Mouse (Mus musculus): ENCODE measurements around the gene Naa38.

The Naa38 gene

DNA sequence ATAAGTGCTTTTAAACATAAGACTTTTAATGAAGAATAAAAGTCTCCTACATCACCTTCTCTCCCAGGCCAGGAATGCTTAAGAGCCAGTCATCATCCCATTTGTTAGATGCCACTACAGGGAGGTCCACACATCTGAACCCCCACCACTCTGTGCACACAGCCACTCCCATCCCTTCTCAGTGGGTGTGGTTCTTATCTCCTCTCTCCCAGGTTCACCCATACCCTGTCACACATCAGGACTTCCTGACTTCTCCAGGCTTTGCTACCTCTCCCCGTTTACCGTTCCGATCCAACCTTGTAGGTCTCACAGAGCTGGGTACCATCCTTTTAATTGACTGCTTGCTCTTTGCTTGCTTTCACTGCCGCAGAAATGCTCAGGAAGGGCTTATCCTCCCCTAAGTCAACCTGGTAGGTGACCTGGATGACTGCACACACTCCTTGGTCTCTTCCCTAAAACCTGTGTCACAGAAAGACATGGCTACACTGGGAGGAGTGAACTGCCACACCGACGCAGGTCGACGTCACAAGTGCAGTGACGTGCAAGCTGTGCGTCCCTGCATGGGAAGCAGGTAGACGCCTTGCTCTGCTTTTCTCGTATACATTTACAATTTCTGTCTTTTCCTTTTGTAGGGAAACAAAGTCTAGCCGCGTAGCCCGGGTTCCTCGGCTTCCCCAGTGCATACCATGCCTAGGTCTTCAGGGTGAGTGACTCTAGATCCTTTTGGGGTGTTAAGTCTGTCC lies 21.9 kb upstream of the Naa38 start:
- no peak for DNase-seq (ENCODE audit: low spot score in 2 of 2)

DNA sequence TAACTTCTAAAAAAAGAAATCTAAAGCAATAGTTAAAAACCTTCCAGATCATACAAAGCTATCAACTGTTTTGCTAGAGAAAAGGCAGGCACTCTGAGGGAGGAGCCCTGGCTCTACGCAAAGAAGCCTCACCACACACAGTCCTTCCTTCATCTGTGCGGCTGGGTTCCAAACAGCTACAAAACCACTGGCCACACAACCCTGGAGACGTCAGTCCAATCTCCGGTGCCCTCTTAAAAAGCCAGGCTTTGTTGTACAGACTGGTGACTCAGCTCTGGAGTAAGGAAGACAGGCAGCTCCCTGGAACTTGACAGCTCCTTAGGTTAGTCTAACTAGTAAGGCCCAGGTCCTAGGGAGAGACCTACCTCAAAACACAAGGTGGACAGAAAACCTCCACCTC lies 19.6 kb upstream of the Naa38 start:
- no peak for DNase-seq (ENCODE audit: low spot score in 2 of 2)

DNA sequence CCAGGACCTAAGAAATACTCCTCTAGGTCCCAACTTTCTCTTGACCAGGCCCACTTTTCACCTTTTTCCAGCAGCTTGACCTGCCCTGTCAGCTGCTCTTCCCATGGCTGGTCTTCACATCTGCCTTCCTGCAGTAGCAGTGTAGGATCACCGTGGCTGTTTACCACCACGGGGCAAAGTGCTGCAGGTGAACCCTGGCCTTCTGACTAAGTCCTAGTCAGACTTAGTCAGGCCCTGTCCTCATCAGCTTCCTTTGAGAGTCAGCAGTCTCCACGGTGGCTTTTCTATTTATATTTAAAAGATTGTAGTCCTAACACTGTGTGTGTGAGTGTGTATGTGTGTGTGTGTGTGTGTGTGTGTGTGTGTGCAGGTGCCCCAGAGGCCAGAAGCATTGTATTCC lies 17.5 kb upstream of the Naa38 start:
- DNase-seq (ENCODE audit: low spot score in 2 of 2), result no peak

DNA sequence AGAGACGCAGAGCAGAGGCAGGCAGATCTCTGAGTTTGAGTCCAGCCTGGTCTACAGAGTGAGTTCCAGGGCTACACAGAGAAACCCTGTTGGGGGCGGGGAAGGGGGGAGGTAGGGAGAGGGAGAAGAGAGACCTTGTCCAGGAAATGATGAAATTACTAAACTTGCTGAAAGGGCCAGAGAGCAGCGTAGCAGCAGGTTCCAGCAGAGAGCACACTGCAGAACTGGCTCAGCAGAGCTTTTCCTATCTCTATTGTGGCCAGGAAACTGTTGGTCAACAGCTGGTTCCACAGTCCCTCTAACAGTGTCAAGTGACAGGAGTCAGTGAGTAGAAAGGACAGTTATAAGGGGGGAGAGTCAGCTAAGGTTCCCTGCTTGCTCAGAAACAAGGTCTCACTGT lies 15.7 kb upstream of the Naa38 start:
- no peak for DNase-seq (ENCODE audit: low spot score in 2 of 2)

DNA sequence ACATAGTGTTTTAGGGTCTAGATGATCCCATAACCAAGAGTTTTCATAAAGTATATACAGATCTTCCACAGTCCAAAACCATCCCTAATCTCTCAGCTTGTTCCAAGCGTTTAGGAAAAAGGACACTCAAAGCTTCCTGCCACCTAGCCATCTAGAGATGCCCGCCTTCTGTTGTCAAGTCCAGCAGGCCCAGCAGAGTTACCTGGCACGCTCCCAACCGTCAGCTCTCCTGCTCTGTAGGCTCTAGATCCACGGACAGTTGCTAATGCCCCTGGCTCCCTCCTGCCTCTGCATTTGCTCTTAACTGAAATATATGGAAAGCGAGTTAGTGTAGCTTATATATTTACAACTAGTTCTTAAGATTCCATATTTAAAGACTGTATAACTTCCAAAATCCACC lies 13.9 kb upstream of the Naa38 start:
- DNase-seq (ENCODE audit: low spot score in 2 of 2), result no peak

DNA sequence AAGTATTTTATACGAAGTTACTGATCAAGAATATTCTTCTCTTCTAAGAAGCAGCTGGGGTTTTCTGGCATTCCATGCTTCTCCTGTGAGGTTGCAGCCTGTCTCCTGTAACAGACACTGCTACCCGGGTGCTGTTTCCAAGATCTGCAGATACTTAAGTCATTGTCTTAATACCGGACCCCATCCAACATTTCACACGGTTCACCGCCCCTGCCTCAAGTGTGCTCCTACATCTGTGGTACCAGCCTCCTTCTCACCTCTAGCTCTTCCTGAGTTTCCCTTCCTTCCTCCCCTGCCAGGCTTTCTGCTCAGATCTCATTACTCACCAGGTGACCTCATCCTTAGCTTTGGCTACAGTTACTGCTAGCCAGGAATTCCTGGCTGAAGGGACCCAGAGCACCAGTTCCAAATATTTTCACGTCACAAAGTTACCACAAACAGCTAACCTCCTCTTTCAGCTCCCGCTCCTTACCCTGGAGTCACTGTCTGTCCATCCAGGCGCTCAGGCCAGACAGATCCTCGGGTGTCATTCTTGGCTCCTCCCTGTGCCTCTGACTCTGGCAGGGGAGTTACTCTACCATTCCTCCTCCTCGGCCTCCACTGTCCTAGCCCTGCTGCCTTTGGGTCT lies 12.7 kb upstream of the Naa38 start:
- DNase-seq (ENCODE audit: low spot score in 2 of 2), result no peak

DNA sequence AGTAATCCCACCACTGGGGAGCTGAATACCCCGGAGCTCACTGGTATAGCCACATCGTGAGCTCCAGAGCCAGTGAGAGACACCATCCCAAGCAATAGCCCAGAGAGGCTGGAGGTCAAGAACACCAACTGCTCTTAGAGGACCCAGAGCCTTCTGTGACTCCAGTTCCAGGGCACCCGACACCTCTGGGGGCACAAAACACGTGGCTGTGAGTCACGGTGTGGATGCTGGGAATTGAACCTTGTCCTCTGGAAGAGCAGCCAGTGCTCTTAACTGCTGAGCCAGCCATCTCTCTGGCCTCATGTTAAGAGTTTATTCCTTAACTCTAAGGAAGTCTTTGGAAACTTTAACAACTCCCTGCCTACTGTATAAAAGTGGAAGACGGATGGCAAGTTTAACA lies 10.3 kb upstream of the Naa38 start:
- DNase-seq (ENCODE audit: low spot score in 2 of 2), result no peak

DNA sequence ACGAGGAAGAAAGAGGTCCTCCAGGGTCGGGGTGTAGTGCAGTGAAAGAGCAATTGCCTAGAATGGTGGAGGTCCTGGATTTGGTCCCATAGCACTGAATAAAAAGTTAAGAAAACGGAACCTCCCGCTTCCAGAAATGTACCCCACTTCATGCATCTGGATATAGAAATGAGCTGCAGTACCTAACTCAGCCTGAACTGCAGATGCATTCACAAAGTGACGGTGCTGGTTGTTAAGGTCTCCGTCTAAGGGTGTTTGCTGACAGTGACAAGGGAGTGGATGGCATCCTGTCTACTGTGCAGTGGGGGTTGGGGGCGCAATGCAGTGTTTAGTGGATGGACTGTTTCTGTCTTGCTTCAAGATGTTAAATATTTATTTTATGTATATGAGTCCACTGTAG lies 8.5 kb upstream of the Naa38 start:
- DNase-seq (ENCODE audit: low spot score in 2 of 2), result no peak

DNA sequence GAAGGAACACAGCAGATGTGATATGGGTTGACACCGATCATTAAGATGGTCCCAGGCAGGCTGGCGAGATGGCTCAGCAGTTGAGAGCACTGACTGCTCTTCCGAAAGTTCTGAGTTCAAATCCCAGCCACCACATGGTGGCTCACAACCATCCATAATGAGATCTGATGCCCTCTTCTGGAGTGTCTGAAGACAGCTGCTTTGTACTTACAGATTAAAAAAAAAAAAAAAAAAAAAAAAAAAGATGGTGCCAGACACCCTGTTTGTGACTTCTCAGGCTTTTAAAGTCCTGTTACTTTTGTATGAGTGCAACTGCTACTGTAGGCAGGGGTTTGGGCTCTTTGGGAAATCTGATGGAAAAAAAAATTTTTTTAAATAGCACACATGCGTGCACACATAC lies 6.6 kb upstream of the Naa38 start:
- no peak for DNase-seq (ENCODE audit: low spot score in 2 of 2)

DNA sequence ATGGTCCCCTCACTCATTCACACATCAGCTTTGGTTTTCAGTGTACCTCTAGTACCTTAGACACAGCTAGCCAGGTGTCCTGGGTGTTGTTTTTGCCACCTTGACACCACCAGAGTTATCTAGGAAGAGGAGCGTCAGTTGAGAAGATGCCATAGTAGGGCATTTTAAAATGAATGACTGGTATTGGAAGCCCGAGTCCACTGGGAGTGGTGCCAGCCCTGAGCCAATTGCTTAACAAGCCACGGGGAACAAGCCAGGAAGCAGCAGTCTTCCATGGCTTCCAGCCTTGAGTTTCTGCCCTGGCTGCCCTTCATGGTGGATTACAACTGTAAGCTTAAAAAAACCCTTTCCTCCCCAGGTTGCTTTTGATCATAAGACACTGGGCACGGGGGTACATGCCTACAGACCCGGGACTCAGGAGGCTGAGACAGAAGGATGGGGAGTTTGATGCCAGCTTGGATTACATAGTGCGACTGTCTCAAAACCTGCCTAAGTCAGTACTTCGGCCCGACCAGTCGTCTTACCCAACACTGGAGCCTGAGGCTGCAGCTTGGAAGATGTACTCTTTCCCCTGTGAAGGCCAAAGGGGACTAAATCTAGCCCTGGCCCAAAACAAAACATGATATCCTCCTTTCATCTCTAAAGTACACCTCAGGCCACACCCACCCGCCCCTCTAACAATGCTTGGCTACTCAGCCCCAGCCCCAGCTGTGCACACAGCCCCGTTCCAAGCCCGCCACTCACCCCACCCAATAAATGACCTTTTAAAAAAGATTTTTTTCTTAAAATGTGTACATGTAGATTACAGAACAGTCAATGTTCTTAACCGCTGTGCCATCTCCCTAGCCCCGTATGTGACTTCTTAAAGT lies 5.5 kb upstream of the Naa38 start:
- no peak for DNase-seq (ENCODE audit: low spot score in 2 of 2)

DNA sequence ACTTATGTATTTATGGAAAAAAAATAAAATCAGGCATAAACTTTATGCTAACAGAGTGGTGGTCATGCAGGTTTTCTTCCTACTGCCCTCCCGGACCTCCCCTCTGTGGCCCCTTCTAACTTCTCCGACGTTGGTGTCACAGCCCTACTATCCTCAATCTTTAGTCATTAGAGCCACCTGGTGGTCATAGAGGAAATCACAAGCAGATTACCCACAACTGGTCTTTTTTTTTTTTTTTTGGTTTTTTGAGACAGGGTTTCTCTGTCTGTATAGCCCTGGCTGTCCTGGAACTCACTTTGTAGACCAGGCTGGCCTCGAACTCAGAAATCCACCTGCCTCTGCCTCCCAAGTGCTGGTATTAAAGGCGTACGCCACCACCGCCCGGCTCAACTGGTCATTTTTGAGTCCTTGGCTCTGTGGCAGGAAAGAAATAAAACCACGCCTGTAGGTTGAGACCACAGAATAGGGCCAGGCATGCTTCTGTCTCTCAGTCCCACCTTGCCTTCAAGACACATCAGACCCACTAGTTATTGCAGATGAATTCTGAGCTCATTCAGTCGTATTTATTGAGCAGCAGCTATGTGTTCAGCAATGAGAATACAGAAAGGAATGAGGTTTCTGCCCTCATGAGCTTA lies 4.8 kb upstream of the Naa38 start:
- peak in 1 of 2 experiments; percentile 78 for DNase-seq (ENCODE audit: low spot score in 2 of 2)

DNA sequence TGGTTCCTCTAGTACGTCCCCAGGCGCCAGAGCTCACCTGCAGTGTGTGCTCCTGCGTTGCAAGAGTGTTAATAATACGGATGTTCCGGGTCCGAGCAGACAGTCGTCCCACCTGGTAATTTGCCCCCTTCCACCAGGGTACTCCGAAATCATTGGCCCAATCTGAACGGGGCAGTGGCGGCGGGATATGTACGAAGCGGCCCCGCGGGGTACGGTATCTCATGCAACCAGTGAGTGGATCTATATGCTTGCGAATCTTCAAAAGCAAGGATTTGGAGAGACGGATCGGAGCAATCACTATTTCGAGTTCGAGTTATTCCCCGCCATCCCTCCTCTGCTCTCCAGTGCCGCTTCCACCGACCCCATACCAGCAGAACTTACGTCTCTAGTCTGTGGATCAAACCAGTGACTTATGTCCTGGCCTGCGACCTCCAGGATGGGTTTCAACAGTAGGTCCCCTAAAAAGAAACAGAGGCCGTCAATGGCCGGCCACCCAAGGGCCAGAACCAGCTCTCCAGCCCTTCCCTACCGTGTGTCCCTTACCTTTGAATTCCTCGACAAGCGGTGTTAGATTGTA lies 608 bp upstream of the Naa38 start:
- DNase-seq (ENCODE audit: low spot score in 2 of 2), result peak in 1 of 2 experiments; percentile 4

DNA sequence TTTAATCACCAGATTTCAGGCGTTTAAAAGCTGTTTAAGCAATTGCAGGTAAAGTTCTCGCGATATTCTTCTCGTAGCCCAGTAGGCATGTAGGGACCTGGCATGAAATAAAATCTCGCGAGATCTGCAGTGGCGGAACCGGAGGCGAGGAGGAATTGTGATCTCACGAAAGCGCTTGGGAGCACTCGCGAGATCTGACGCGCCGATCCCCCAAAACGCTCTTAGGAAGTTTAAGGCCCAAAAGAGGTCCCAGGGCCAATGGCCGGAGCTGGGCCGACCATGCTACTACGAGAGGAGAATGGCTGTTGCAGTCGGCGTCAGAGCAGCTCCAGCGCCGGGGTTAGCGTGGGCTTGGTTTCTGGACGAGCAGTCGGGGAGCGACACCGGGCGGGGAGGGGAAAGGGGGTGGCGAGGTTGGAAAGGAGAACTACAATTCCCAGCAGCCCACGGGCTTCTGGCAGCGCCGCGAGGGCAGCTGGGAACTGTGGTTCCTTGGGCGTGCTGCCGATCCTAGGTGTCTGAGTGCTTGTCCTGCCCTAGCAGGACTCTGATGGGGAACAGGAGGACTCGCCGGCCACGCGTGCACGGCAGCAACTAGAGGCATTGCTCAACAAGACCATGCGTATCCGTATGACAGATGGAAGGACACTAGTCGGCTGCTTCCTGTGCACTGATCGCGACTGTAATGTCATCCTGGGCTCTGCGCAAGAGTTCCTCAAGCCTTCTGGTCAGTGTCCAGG lies 517 bp downstream of the Naa38 start:
- DNase-seq (ENCODE audit: low spot score in 2 of 2), result peak; percentile 94 to 95

DNA sequence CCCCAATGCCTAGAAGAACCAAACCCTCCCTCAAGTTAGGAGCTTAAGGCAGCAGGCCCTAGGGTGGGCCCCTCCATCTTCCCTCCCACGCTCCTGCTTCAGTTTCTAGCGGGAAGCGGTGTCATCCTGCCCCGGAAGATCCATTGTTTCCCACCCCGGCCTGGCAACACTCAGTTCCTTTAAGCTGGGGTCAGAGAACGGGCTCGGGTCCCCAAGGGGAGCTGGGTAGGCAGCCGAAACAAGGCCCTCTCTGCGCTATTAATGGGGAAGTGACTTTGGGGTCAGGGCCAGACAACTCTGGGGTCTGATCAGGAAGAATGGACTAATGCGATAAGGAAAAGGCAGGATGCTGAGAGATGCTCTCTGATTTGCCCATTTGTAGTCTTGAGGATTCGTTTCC lies 1.5 kb downstream of the Naa38 start:
- peak in 1 of 2 experiments; percentile 13 for DNase-seq (ENCODE audit: low spot score in 2 of 2)

DNA sequence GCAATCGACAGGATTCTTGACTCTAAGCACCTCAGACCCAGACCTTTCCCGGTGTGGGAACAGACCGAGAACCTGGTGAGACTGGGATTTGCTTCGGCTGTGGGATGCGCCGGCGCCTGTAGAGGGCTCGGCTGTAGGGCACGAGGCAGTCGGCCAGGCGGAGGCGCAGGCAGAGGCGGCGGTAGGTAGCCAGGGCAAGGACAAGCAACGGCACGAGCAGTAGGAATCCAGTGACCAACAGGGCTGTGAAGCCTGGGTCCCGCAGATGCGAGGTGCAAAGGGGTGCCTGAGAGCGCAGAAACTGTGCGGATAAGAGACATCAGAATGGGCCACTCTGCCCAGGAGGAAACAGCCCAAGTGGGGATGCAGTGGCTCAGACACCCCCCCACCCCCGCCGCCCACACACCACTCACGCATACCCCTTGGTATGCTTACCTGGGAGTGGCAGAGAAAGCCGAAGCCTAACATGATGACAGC lies 2.3 kb downstream of the Naa38 start:
- peak in 1 of 2 experiments; percentile 8 for DNase-seq (ENCODE audit: low spot score in 2 of 2)

DNA sequence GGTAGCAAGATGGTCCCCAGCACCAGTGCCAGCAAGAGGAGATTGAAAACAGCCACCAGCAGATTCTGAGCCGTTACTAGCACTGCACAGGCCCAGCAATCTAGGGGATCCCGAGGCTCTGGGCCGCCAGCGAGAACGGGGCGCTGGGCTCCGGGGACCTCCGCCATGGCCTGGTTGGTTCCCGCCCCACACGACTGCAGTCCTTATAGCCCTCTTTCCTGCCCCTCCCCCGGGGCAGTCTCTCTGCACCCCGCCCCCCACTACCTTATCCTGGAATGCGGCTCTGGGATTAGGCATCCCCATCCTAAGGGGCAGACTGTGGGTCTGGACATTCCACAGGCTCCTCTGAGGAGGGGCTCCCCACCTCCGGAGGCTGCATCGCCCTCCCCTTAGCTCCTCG lies 2.8 kb downstream of the Naa38 start, which contains the start of gene Tmem88:
Gene Tmem88, minus strand, starts transcription at position 176 of the 400 bp plus-strand sequence.
- DNase-seq (ENCODE audit: low spot score in 2 of 2), result no peak

DNA sequence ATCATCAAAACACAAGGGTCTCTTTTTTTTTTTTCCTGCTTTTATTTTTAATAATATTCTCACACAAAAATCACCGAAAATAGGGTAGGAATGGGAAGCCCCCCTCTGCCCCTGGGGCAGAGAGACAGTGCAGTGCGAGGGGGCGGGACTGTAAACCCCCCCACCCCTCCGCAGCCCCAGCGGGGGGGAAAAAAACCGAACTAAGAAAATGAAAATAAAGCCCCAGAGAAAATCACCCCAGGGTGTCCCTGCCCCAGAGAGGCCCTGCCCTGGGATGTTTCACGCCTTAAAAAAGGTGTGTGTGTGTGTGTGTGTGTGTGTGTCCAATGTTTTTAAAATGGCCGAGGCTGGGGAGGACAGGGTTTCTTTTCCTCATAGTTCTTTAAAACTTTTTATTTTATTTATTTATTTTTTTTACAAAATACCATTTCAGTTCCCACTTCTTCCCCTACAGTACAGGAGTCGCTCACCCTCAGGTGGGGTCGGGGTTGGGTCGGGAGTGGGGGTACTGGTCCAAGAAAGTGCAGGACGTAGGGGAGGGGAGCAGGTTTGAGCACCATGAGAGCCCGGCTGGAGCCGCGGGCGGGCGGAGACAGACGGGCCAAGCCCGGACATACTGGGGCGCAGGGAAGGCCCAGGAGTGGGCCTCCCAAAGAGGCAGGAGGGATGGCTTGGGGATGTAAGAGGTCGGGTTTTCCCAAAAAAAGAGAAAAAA lies 3.4 kb downstream of the Naa38 start:
- peak in 1 of 2 experiments; percentile 9 for DNase-seq (ENCODE audit: low spot score in 2 of 2)

DNA sequence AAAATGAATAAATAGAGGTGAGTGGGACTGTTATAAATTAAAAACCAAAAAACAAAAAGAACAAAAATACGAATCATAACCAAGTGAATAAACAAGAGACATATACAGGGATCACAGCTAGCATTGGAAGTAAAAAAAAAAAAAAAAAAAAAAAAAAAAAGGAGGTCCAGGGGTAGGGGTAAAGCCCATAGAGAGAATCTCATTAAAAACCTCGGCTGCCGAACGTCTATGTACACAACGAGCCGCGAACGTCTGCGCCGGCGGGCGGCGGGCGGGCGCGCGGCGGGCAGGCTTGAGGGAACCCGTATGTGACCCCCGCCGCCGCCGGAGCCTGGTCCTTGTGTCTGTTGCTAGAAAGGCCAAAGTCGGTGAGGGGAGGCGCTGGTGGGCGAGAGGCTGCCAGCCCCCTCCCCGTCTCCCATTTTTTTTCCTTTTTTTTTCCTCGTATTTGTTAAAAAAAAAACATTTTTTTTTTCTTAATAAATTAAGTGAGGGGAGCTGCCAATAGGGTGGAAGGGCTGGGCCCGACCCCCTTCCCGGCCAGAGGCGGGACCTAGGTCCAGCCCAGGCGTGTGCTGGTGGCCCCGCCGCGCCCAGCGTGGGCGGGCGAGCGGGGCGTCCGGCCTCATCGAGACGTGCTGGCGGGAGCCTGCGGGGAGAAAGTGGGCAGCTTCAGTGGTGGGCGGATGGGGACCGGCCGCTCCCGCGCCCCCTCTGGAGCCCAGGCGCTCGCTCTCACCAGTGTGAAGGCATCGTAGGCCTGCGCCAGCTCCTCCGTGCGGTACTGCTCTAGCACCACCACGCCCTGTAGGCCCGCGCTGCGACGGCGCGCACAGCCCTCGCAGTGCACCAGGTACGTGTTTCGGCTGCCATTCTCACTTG lies 4.2 kb downstream of the Naa38 start:
- DNase-seq (ENCODE audit: low spot score in 2 of 2), result peak in 1 of 2 experiments; percentile 9

All from thymus, postnatal 10 days (tissue).